In genomic region chr4:41628202-41628927, GRCm38 (mm10) we compare ENCODE assay signal across 10 mouse cellular contexts. TPM values are rescaled to one million over a fixed set of nuclear protein-coding genes. Genes with fewer than 3 reads are reported as not detected.
A peak's percentile ranks its signal among the peaks of the same experiment; 100 is the strongest.
DNase-seq lines count a peak whose midpoint lies in the region; ATAC-seq lines count a peak whose summit lies in the region.
"Had no signal": no experiment of that assay in that cellular context is flagged by ENCODE, and none has a peak within 500 bp of the region (broad histone marks: within the 10 kb centered on the region; RNA-seq: fewer than 3 reads in every experiment).

No protein-coding gene starts in this region.

- WGBS in hindbrain, embryonic 13.5 days, result 5% methylated on average over 8 of the region's 8 CpGs
- WGBS in stomach, embryonic 16.5 days, result 13% methylated on average over 8 of the region's 8 CpGs

- peak; percentile 25; the same call in 1 of the 2 replicates for ATAC-seq in hindbrain, embryonic 13.5 days (ENCODE audit: low FRiP score)
- ATAC-seq in stomach, embryonic 16.5 days (ENCODE audit: insufficient read depth, low FRiP score), result peak; percentile 82

- DNase-seq in cerebellum, postnatal 10 days, result peak; percentile 57 to 61
- no peak for DNase-seq in cerebellum, adult 8-10 months
- DNase-seq in embryo, embryonic 10.5 days (ENCODE audit: low spot score), result peak; percentile 82
- peak; percentile 47 for DNase-seq in lung, postnatal 36 days
- no peak for DNase-seq in adrenal gland, adult (ENCODE audit: inconsistent age in 2 of 2, low spot score in 1 of 2)
- no peak for DNase-seq in left cerebral cortex, adult 18-20 months (ENCODE audit: low spot score in 2 of 2)

- peak overlapping the region; percentile 55; the same call in 1 of the 2 replicates for H3K9ac ChIP-seq in hindbrain, embryonic 13.5 days
- no peak overlapping the region for H3K9ac ChIP-seq in stomach, embryonic 16.5 days (ENCODE audit: low read length)
- H3K9ac ChIP-seq: heart, embryonic 15.5 days had no signal

- H3K36me3 ChIP-seq in hindbrain, embryonic 13.5 days, result no peaks in the 10 kb centered on the region
- no peaks in the 10 kb centered on the region for H3K36me3 ChIP-seq in stomach, embryonic 16.5 days (ENCODE audit: control insufficient read depth, insufficient read depth, low read length)
- H3K36me3 ChIP-seq: heart, embryonic 15.5 days had no signal

- H3K4me3 ChIP-seq in hindbrain, embryonic 13.5 days, result no peak overlapping the region
- no peak overlapping the region for H3K4me3 ChIP-seq in stomach, embryonic 16.5 days (replicated peaks; ENCODE audit: low read length)
- H3K4me3 ChIP-seq: heart, embryonic 15.5 days had no signal

- no peaks in the 10 kb centered on the region for H3K9me3 ChIP-seq in hindbrain, embryonic 13.5 days
- no peaks in the 10 kb centered on the region for H3K9me3 ChIP-seq in stomach, embryonic 16.5 days (replicated peaks; ENCODE audit: control insufficient read depth, low read length)
- H3K9me3 ChIP-seq: heart, embryonic 15.5 days had no signal

- H3K4me1 ChIP-seq in hindbrain, embryonic 13.5 days (replicated peaks), result peaks cover 64% of the 10 kb centered on the region
- peaks cover 34% of the 10 kb centered on the region for H3K4me1 ChIP-seq in stomach, embryonic 16.5 days (ENCODE audit: control insufficient read depth, insufficient read depth, low read length)

- no peaks in the 10 kb centered on the region for H3K27me3 ChIP-seq in hindbrain, embryonic 13.5 days
- H3K27me3 ChIP-seq in stomach, embryonic 16.5 days (ENCODE audit: control insufficient read depth, insufficient read depth, low read length), result no peaks in the 10 kb centered on the region

- H3K27ac ChIP-seq in hindbrain, embryonic 13.5 days, result peak overlapping the region; percentile 87
- H3K27ac ChIP-seq in stomach, embryonic 16.5 days (ENCODE audit: low read length), result peak overlapping the region; percentile 52

- peak overlapping the region; percentile 6; the same call in 1 of the 2 replicates for H3K4me2 ChIP-seq in hindbrain, embryonic 13.5 days
- H3K4me2 ChIP-seq in stomach, embryonic 16.5 days (ENCODE audit: low read depth, low read length), result no peak overlapping the region
- H3K4me2 ChIP-seq: heart, embryonic 15.5 days had no signal

RNA-seq across cellular contexts. Expression of gene Enho, which starts 11.8 kb away (rescaled TPM):
- 92.0 and 95.2 TPM in 2 replicates for polyA plus RNA-seq in hindbrain, embryonic 13.5 days (2015; fragmentation: Nextera tagmentation; extraction: Ambion mirVana)
- polyA plus RNA-seq in stomach, embryonic 16.5 days (2015; fragmentation: Nextera tagmentation; extraction: Ambion mirVana), result 22.8 and 23.0 TPM in 2 replicates
- 10 to 100 TPM; 59.1 to 66.3 TPM for total RNA-seq in left cerebral cortex, adult 18-20 months (2021)

RNA-seq across cellular contexts. Expression of gene Dnaic1, which starts 58.8 kb away (rescaled TPM):
- polyA plus RNA-seq in hindbrain, embryonic 13.5 days (2015; fragmentation: Nextera tagmentation; extraction: Ambion mirVana), result 3.2 and 5.0 TPM in 2 replicates
- polyA plus RNA-seq in stomach, embryonic 16.5 days (2015; fragmentation: Nextera tagmentation; extraction: Ambion mirVana), result 4.7 and 5.1 TPM in 2 replicates
- total RNA-seq in left cerebral cortex, adult 18-20 months (2021), result 1 to 10 TPM; 6.6 to 9.1 TPM
- polyA plus RNA-seq: C2C12 had no signal

RNA-seq across cellular contexts. Expression of gene Fam219a, which starts 59.0 kb away (rescaled TPM):
- polyA plus RNA-seq in hindbrain, embryonic 13.5 days (2015; fragmentation: Nextera tagmentation; extraction: Ambion mirVana), result 16.7 and 18.1 TPM in 2 replicates
- 2.9 and 3.0 TPM in 2 replicates for polyA plus RNA-seq in stomach, embryonic 16.5 days (2015; fragmentation: Nextera tagmentation; extraction: Ambion mirVana)
- 100 to 1,000 TPM; 198 TPM for total RNA-seq in left cerebral cortex, adult 18-20 months (2021)

Comparison
In these comparisons a context has a peak if more than half of its experiments do, and no peak if none do; other contexts are left out.
1. DNase-seq: peak in cerebellum, postnatal 10 days (2 of 2), embryo, embryonic 10.5 days (single experiment) and lung, postnatal 36 days (single experiment); none in cerebellum, adult 8-10 months (single experiment), adrenal gland, adult (0 of 2) and left cerebral cortex, adult 18-20 months (0 of 2).